Mouse (Mus musculus) cerebral cortex, adult 2 months (tissue): ENCODE data around the gene Hyal3.

Experiments
- WGBS: fragments of 180-500 bp; shearing (Covaris S2); methylation state at CpG from one replicate; pipeline ENCODE4 v1.1.7; 2018; 5-methylcytosine and 5-hydroxymethylcytosine counted together

The Hyal3 gene

GRCm38 (mm10) chr9:107580501-107581317 lies at the start of gene Hyal3:
Gene Hyal3, plus strand, starts transcription at chr9:107580818.
- under 1% methylated on average over 32 of the region's 32 CpGs for WGBS

GRCm38 (mm10) chr9:107533791-107534407 lies 46.7 kb upstream of the Hyal3 start, which contains the start of gene Tmem115:
Gene Tmem115, plus strand, starts transcription at chr9:107533945.
- WGBS = under 1% methylated on average over 48 of the region's 48 CpGs

DNA sequence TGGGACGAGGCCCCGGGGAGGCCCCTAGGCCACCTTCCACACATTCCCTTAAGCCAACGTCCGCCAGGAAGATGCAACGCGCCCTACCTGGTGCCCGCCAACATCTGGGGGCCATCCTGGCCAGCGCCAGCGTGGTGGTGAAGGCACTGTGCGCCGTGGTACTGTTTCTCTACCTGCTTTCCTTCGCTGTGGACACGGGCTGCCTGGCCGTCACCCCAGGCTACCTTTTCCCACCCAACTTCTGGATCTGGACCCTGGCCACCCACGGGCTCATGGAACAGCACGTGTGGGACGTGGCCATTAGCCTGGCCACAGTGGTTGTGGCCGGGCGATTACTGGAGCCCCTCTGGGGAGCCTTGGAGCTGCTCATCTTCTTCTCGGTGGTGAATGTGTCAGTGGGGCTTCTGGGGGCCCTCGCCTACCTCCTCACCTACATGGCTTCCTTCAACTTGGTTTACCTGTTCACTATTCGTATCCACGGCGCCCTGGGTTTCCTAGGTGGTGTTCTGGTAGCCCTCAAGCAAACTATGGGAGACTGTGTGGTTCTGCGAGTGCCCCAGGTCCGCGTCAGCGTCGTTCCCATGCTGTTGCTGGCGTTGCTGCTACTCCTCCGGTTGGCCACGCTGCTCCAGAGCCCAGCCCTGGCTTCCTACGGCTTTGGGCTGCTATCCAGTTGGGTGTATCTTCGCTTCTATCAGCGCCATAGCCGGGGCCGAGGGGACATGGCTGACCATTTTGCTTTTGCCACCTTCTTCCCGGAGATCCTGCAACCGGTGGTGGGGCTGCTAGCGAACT lies 46.0 kb upstream of the Hyal3 start:
- WGBS = under 1% methylated on average over 40 of the region's 40 CpGs

DNA sequence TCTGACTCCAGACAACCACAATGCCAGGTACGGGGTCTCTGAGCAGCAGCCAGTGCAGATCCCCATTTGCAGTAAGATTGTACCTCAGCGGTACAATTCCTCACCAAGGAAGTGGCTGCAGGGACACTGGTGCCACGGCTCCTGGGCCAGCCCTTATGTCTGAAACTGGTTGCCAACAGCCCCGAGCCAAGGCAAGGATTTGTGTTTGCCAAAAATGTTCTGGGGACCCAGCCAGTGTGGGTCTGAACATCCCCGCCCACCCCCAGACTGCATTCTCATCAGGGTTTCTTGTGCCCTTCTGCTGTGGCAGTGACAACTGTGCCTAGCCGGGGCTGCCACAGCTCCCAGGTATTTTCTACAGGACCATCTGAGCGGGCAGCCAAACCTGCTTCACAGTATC lies 42.4 kb upstream of the Hyal3 start:
- 47% methylated on average over 7 of the region's 7 CpGs for WGBS

DNA sequence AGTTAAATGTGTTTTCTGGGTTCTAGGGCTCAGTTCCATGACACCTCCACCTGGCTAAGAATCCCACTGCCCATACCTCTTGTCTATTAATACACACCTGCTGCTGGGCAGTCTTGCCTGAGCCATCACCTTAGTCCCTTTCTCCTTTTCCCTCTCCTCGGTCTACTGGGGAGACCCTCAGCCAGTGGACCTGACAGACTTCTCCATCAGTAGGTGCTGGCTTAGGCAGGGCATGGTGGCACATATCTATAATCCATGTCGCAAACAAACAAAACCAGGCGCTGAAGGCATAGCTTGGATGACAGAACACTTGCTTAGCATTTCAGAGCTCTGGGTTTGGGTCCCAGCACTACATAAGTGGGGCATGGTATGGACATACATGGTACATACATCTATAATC lies 41.9 kb upstream of the Hyal3 start:
- WGBS = 87% methylated on average over 3 of the region's 3 CpGs

DNA sequence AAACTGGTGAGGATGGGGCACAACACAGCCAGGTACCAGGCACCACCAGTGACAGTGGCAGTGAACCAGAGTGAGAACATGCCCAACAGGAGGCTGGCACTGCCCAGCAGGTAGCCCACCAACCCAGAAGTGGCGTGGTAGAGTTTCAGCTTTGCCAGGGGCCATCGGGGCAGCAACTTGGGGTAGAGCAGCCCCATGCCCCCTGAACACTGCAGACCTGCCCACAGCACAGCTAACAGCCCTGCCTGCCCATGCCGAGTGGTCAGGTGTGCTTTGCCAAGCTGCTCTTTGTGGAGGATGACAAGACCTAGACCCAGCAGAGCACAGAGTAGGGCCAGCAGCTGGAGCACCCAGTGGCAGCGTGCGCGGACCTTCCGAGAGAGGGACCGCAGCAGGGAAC lies 40.7 kb upstream of the Hyal3 start:
- 95% methylated on average over 8 of the region's 8 CpGs for WGBS

DNA sequence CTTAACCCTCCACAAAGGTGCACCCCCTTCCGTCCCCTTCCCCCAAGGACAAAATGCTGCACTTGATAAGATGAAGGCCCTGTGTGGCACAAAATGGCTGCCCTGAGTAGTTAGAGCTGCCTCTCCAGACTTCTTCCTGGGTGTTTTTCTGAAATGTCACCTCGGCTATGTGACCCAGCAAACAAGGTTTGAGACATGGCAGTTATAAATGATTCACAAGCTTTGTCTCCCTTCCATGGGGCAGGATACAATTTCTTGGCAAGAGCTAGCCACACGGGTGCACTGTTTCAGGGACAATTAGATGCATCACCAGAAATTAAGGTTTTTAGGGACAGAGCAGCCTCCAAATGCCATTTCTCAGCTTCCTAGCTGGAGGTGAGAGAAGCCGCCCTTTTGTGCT lies 40.2 kb upstream of the Hyal3 start:
- WGBS = 62% methylated on average over 4 of the region's 4 CpGs

DNA sequence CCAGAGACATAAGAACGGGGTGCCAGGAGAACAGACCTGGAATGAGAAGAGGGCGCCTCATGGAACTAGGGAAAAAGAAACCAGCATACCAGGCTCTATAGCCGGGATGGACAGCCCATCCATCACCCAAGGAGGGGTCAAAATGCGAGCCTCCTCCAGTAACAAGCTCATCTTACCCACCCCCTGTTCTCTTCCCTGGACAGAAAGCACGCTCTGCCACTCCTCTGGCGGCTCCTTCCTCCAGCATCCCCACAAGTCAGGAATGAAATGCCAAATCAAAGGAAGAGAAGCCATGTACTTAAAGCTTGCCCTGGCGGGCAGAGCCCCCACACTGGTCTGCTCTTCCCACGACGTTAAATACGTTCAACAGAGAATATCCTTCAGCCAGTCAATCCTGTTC lies 39.6 kb upstream of the Hyal3 start:
- 33% methylated on average over 10 of the region's 10 CpGs for WGBS

DNA sequence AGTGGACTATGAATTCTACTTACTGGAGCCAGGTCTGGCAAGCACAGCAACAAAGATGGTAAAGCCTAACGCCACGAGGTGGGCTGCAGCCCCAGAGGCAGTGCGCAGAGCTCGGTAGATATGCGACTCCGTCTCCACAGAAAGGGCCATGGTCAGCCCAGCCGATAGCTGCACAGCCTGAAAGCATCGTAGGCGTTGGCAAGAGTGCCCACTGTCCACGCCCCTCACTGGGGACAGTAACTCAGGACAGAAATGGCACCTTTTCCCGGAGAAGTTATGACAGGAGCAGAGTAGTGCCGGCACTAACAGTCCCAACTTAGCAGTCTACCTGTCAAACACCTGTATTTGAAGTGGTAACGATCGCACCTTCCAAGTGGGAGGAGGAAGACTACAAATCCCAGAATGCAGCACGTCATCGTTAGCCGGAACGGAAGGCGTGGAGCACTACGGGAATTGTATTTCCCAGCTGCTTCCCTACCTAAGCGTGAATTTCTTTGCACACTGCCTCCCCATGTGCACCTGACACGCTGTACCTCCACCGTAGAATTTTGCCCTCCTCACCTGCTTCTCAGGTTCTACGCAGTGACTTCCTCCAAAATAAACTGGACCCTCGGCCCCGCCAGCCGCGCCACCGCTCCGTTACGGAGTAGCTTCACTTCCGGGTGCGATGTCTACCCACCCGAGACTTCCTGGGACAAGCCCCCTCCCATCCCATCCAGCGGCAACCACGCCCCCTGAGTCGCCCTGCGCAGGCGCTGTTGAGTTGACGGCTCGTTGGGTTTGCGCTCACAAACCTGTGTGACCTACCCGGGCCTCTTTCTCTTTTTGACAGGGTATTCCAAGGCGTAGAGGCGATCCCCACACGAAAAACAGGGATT lies 38.9 kb upstream of the Hyal3 start, which contains the start of the genes Cyb561d2 and Nprl2:
Cyb561d2 (minus strand) TSS at position 720 of the 878 bp plus-strand sequence.
Nprl2 (plus strand) TSS at position 753 of the 878 bp plus-strand sequence.
- under 1% methylated on average over 46 of the region's 46 CpGs for WGBS

DNA sequence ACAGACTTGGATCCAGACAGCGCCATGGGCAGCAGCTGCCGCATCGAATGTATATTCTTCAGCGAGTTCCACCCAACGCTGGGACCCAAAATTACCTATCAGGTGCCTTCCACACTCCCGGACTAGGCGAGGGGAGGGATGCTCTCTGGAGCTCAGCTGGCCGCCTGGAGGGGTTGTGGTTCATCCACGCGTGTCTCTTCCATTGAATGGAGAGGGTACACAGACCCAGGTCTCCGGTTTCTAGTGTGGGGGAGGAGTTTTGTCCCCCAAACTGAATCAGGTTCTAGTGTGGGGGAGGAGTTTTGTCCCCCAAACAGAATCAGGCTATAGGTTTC lies 38.3 kb upstream of the Hyal3 start:
- under 1% methylated on average over 11 of the region's 11 CpGs for WGBS

DNA sequence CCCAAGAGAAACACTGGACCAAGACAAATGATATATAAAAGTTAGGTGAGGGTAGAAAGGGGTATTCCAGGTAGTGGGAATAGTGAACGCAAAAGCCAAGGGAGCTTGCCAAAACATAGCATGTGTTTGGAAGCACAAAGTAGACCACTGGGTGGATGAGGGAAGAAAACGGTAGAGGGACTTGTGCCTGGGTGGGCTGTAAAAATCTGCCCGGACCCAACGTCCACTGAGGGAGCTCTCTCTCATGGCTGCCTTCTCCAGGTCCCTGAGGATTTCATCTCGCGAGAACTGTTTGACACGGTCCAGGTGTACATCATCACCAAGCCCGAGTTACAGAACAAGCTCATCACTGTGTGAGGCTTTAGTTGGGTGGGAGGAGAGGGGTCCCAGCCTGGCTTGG lies 37.9 kb upstream of the Hyal3 start:
- WGBS = 40% methylated on average over 8 of the region's 8 CpGs

DNA sequence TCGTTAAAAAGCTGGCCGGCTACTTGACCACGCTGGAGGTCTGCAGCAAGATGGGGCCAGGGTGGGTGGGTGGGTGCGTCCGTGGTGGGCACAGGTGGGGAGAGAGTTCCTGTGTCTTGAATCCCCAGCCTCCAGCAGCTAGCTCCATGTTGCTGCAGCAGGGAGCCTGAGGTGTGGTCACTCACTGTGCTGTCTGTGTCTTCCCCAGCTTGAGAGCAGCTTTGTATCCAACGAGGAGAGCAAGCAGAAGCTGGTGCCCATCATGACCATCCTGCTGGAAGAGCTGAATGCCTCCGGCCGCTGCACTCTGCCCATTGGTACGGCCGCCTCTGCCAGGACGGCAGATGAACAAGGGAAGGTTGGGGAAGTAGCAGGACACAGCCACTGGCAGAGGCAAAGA lies 37.3 kb upstream of the Hyal3 start:
- WGBS = 86% methylated on average over 11 of the region's 11 CpGs

- WGBS = 97% methylated on average over 17 of the region's 17 CpGs
Observed at GRCm38 (mm10) chr9:107544196-107544700, 36.4 kb upstream of the Hyal3 start.

DNA sequence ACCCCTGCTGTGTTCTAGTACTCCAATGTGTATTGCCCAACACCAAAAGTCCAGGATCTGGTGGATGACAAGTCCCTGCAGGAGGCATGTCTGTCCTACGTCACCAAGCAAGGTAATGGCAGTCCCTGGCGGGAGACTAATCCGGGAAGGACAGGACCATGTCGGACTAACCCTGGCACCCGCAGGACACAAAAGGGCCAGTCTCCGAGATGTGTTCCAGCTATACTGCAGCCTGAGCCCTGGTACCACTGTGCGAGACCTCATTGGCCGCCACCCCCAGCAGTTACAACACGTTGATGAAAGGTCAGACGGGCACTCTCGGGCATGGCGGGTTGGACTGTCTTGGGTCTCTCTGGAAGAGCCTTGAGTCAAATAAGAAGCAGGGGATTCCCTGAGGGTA lies 35.9 kb upstream of the Hyal3 start:
- 94% methylated on average over 12 of the region's 12 CpGs for WGBS

DNA sequence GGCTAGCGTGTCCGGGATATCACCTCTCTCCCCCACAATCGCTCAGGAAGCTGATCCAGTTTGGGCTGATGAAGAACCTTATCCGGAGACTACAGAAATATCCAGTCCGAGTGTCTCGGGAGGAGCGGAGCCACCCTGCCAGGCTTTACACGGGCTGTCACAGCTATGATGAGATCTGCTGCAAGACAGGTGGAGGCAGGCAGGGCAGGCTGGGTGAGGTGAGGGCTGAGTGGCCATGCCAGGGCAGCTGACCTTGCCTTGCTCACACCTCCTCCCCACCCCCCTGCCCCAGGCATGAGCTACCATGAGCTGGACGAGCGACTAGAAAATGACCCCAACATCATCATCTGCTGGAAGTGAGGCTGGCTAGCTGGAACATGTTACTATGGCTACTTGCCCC lies 35.4 kb upstream of the Hyal3 start:
- 81% methylated on average over 10 of the region's 10 CpGs for WGBS

DNA sequence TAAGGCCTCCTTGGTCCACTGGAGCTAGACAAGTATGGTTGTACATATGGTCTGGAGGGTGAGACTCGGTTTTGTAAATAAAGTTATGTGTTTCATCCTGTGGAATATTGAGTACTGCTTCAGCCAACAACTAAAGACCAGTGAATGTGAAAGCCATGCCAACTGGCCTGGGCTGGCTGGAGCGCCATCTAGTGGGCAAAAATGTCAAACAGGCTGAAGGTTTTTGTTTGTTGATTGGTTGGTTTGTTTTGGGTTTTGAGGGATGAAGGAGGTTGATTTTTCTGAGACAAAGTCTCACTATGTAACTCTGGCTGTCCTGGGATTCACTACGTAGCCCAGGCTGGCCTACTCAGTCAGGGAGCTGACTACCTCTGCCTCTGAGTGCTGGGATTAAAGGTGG lies 35.0 kb upstream of the Hyal3 start:
- 8% methylated on average over 3 of the region's 3 CpGs for WGBS

- WGBS = 2% methylated on average over 20 of the region's 20 CpGs
Observed at GRCm38 (mm10) chr9:107547026-107547425, 33.6 kb upstream of the Hyal3 start, which contains the start of gene Zmynd10. Gene Zmynd10, plus strand, starts transcription at chr9:107547298.

DNA sequence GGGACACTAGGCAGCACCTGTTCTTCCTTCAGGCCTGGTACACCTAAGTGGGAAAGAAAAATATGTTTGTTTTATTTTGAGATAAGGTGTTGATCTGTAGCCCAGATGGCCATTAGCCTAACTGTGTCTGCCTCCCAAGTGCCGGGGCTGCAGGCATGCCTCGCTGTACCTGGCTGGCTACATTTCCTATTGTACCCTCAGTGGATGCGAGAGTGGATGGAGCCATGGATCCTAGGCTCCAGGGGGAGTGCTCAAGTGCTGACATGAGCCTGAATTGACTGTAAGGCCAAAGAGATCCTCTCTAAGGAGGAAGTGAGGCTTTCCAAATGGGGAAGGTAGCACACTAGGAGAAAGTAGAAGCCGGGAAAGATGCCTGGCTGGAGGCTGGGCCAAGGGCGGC lies 32.7 kb upstream of the Hyal3 start:
- 86% methylated on average over 5 of the region's 5 CpGs for WGBS

GRCm38 (mm10) chr9:107548820-107549219 lies 31.8 kb upstream of the Hyal3 start:
- WGBS = 95% methylated on average over 10 of the region's 10 CpGs

DNA sequence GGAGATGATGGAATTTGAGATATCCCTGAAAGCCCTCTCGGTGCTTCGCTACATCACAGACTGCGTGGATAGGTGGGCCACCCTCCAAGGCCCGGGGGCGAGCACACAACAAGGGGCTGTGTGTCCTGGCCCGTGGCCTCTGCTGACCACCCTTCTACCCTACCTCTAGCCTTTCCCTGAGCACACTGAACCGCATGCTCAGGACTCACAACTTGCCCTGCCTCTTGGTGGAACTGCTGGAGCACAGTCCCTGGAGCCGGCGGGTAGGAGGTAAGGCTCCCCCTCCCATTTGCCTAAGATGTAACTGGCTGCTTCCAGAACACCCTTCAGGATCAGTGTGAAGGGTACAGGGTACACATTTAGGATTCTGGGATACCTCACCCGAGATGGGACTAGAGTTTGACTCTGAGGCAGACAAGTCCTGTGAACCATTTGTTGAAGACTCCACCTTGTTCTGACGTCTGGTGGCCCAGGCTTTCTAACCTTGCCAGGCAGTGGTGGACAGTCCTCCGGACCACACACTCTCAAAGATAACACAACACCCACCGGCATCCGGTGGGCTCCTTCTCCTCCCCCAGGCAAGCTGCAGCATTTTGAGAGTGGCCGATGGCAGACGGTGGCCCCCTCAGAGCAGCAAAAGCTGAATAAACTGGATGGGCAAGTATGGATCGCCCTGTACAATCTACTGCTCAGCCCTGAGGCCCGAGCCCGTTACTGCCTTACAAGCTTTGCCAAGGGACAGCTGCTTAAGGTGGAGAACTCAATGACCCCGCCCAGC lies 31.1 kb upstream of the Hyal3 start:
- 95% methylated on average over 20 of the region's 20 CpGs for WGBS
